Mouse (Mus musculus) Patski (cell line): ENCODE data around the gene Popdc3. TPM values are rescaled to one million over a fixed set of nuclear protein-coding genes. Genes with fewer than 3 reads are reported as not detected.

Experiments used
- ATAC-seq: fragments of 100-300 bp; one replicate; pipeline ENCODE4 v1.8.0; 2021
- CTCF ChIA-PET: fragments of 350-600 bp; sonication (Branson Sonifier 250); formaldehyde crosslinking; loops from one replicate; lab custom pipeline; 2022; ENCODE audit warnings: inconsistent platforms; lab: Charles Lee
- POLR2A ChIA-PET: fragments of 350-600 bp; sonication (Branson Sonifier 250); formaldehyde crosslinking; loops from one replicate; lab custom pipeline; 2022; ENCODE audit warnings: antibody characterized with exemption, inconsistent platforms; lab: Charles Lee
- DNase-seq: peaks from one replicate; pipeline ENCODE4 v3.0.0-alpha.2; 2011; ENCODE audit warnings: low read depth, low spot score
- H3K27me3 ChIP-seq: fragments of 371-371 bp; one replicate; pipeline ENCODE4 v1.5.1; 2021
- CTCF ChIP-seq: fragments of 100-300 bp; IDR thresholded peaks from one replicate; pipeline ENCODE4 v1.5.1; 2021
- in situ Hi-C: fragments of 300-500 bp; cut with MboI; formaldehyde crosslinking; loops from 3 replicates; pipeline ENCODE4 v1.11.1; 2018; ENCODE audit warnings: low pct_unique_long_range_greater_than_20kb, mixed read lengths
- polyA plus RNA-seq: library from polyadenylated mRNA; unstranded; gene quantifications from one replicate; pipeline ENCODE4 v1.2.3, GENCODE M21; 2021

Popdc3 gene
- polyA plus RNA-seq, 1 experiment from 2014 or later, result 9.9 TPM

- POLR2A ChIA-PET, result no interaction called here
- TF ChIP-seq CTCF, result no peak
- in situ Hi-C loops, result no loop called here
- CTCF ChIA-PET, result interaction anchor here (1.9 kb wide), 1 partner anchor 22 kb away, joined by 5 read pairs; no protein-coding TSS in a partner anchor
- DNase-seq (no peak), ATAC-seq (no peak)
- H3K27me3 ChIP-seq, result no peaks in the 10 kb centered on the region
Observed at GRCm38 (mm10) chr10:45151137-45151536, 26.8 kb upstream of the Popdc3 start.

GRCm38 (mm10) chr10:45151771-45152692 lies 25.9 kb upstream of the Popdc3 start:
- in situ Hi-C loops, result no loop called here

GRCm38 (mm10) chr10:45154557-45155060 lies 23.3 kb upstream of the Popdc3 start:
- no peaks in the 10 kb centered on the region for H3K27me3 ChIP-seq
- ATAC-seq, result no peak
- DNase-seq, result no peak
- ChIA-PET POLR2A (no interaction called here), CTCF (interaction anchor here (0.5 kb wide), 1 partner anchor 9 kb away, joined by 3 read pairs; no protein-coding TSS in a partner anchor)
- no peak for TF ChIP-seq CTCF
- in situ Hi-C loops, result no loop called here

More at GRCm38 (mm10) chr10:45151771-45152692, 25.9 kb upstream of the Popdc3 start:
- no peaks in the 10 kb centered on the region for H3K27me3 ChIP-seq
- TF ChIP-seq CTCF, result no peak
- ChIA-PET CTCF (no interaction called here), POLR2A (no interaction called here)
- ATAC-seq (no peak), DNase-seq (no peak)

- in situ Hi-C loops, result no loop called here
- H3K27me3 ChIP-seq, result no peaks in the 10 kb centered on the region
- ChIA-PET POLR2A (no interaction called here), CTCF (no interaction called here)
- DNase-seq (no peak), ATAC-seq (no peak)
- TF ChIP-seq CTCF, result no peak
Observed at GRCm38 (mm10) chr10:45165851-45166250, 12.0 kb upstream of the Popdc3 start.

- no peak for TF ChIP-seq CTCF
- CTCF ChIA-PET, result interaction anchor here (1.7 kb wide), 1 partner anchor 24 kb away, joined by 5 read pairs; no protein-coding TSS in a partner anchor
- DNase-seq, result no peak
- POLR2A ChIA-PET, result no interaction called here
- in situ Hi-C loops, result no loop called here
- no peak for ATAC-seq
- H3K27me3 ChIP-seq, result no peaks in the 10 kb centered on the region
Observed at GRCm38 (mm10) chr10:45173927-45174326, 4.0 kb upstream of the Popdc3 start.

GRCm38 (mm10) chr10:45174345-45174744 lies 3.6 kb upstream of the Popdc3 start:
- POLR2A ChIA-PET, result no interaction called here
- ATAC-seq (no peak), DNase-seq (no peak)
- no peaks in the 10 kb centered on the region for H3K27me3 ChIP-seq
- in situ Hi-C loops, result no loop called here
- CTCF ChIA-PET, result no interaction called here
- TF ChIP-seq CTCF, result no peak

- in situ Hi-C loops, result no loop called here
- DNase-seq (no peak), ATAC-seq (no peak)
- CTCF ChIA-PET, result interaction anchor here (0.8 to 1.4 kb wide), 3 partner anchors 10 to 13 kb away, joined by 3 to 4 read pairs (median 3); no protein-coding TSS in a partner anchor
- no peak for TF ChIP-seq CTCF
- H3K27me3 ChIP-seq, result no peaks in the 10 kb centered on the region
- POLR2A ChIA-PET, result no interaction called here
Observed at GRCm38 (mm10) chr10:45180677-45181326, 2.9 kb downstream of the Popdc3 start.

GRCm38 (mm10) chr10:45181344-45181743 lies 3.4 kb downstream of the Popdc3 start:
- H3K27me3 ChIP-seq, result no peaks in the 10 kb centered on the region
- CTCF ChIA-PET, result interaction anchor here (0.8 to 1.4 kb wide), 3 partner anchors 12 to 78 kb away, joined by 3 to 4 read pairs (median 3); no protein-coding TSS in a partner anchor
- in situ Hi-C loops, result no loop called here
- DNase-seq (no peak), ATAC-seq (no peak)
- POLR2A ChIA-PET, result no interaction called here
- no peak for TF ChIP-seq CTCF

GRCm38 (mm10) chr10:45185457-45185856 lies 7.6 kb downstream of the Popdc3 start:
- ATAC-seq (no peak), DNase-seq (no peak)
- no peaks in the 10 kb centered on the region for H3K27me3 ChIP-seq
- TF ChIP-seq CTCF, result no peak
- POLR2A ChIA-PET, result no interaction called here
- CTCF ChIA-PET, result no interaction called here
- in situ Hi-C loops, result no loop called here
